Mouse (Mus musculus) lung, embryonic 14.5 days (tissue): ENCODE measurements around the gene Chkb. TPM values are rescaled to one million over a fixed set of nuclear protein-coding genes. Genes with fewer than 3 reads are reported as not detected.

Experiments used
- ATAC-seq: fragments of 200-750 bp; cut with Nextera tagmentation; 2 replicates; pipeline ENCODE4 v1.8.0; 2017; ENCODE audit warnings: mild to moderate bottlenecking, moderate TSS enrichment, moderate library complexity; ENCODE audit not compliant: insufficient read depth
- DNase-seq: peaks from one replicate; pipeline ENCODE4 v3.0.0-alpha.2; 2015
- H3K27ac ChIP-seq: fragments of 300-500 bp; sonication (generic); 2 replicates; pipeline ENCODE4 v1.5.1; 2014; ENCODE audit warnings: low read depth, mild to moderate bottlenecking, moderate library complexity
- H3K27me3 ChIP-seq: fragments of 300-500 bp; sonication (generic); 2 replicates; pipeline ENCODE4 v1.6.1; 2014; ENCODE audit warnings: low read length, control low read depth; ENCODE audit not compliant: insufficient read depth
- H3K36me3 ChIP-seq: fragments of 300-500 bp; sonication (generic); 2 replicates; pipeline ENCODE4 v1.6.1; 2014; ENCODE audit warnings: control low read depth; ENCODE audit not compliant: insufficient read depth
- H3K4me1 ChIP-seq: fragments of 300-500 bp; sonication (generic); 2 replicates; pipeline ENCODE4 v1.6.1; 2014; ENCODE audit warnings: antibody characterized with exemption, control low read depth; ENCODE audit not compliant: insufficient read depth
- H3K4me2 ChIP-seq: fragments of 300-500 bp; sonication (generic); 2 replicates; pipeline ENCODE4 v1.6.1; 2014; ENCODE audit warnings: mild to moderate bottlenecking
- H3K4me3 ChIP-seq: fragments of 300-500 bp; sonication (generic); 2 replicates; pipeline ENCODE4 v1.5.1; 2014; ENCODE audit warnings: low read depth, low read length
- H3K9ac ChIP-seq: fragments of 300-500 bp; sonication (generic); 2 replicates; pipeline ENCODE4 v1.6.1; 2014
- H3K9me3 ChIP-seq: fragments of 300-500 bp; sonication (generic); 2 replicates; pipeline ENCODE4 v1.6.1; 2016; ENCODE audit warnings: low read depth, low read length, control low read depth
- CTCF ChIP-seq: IDR thresholded peaks from 2 replicates; pipeline ENCODE4 v1.5.1; 2016; ENCODE audit warnings: antibody characterized with exemption, low read depth
- WGBS: fragments of 180-500 bp; shearing (Covaris S2); extraction: QIAGEN DNeasy Blood & Tissue Kit; methylation state at CpG from one replicate; pipeline ENCODE4 v1.1.7; 2014; 5-methylcytosine and 5-hydroxymethylcytosine counted together
- polyA plus RNA-seq: library from polyadenylated mRNA; unstranded; fragments of >200 nt; fragmentation: Nextera tagmentation; extraction: Ambion mirVana; gene quantifications from 2 replicates; pipeline ENCODE4 v1.2.1, GENCODE M21; 2014

The Chkb gene
- polyA plus RNA-seq, 1 experiment from 2014 or later = 45.9 TPM

GRCm38 (mm10) chr15:89425711-89426121 is 4.0 kb downstream of the Chkb start, which contains the start of gene Cpt1b:
Gene Cpt1b (minus strand): TSS chr15:89425863.
- ATAC-seq = no peak
- DNase-seq = no peak
- Histone ChIP-seq H3K4me2 (0 out of 2 replicates have a peak within 1 kb of the TSS, but pooled peaks have one; percentile 19), H3K9me3 (no peaks in the 10 kb centered on the region), H3K27ac (no peak within 1 kb of the TSS), H3K4me1 (peaks cover 5% of the 10 kb centered on the region; the same call in 1 of the 2 replicates), H3K27me3 (no peaks in the 10 kb centered on the region), H3K4me3 (no peak within 1 kb of the TSS), H3K36me3 (peaks cover 18% of the 10 kb centered on the region), H3K9ac (no peak within 1 kb of the TSS)
- no peak for TF ChIP-seq CTCF
- 30% methylated on average over 6 of the region's 6 CpGs for WGBS

- peaks cover 5% of the 10 kb centered on the region; the same call in 1 of the 2 replicates for H3K4me1 ChIP-seq
- H3K4me2 ChIP-seq = no peak overlapping the region
- H3K27me3 ChIP-seq = no peaks in the 10 kb centered on the region
- TF ChIP-seq CTCF = no peak
- no peaks in the 10 kb centered on the region for H3K9me3 ChIP-seq
- H3K27ac ChIP-seq = no peak overlapping the region
- H3K9ac ChIP-seq = no peak overlapping the region
- ATAC-seq (no peak), DNase-seq (no peak)
- 81% methylated on average over 8 of the region's 8 CpGs for WGBS
- no peak overlapping the region for H3K4me3 ChIP-seq
- H3K36me3 ChIP-seq = peaks cover 27% of the 10 kb centered on the region
These were observed 5.1 kb downstream of the Chkb start for GRCm38 (mm10) chr15:89424621-89425020.

GRCm38 (mm10) chr15:89421938-89422337 is 7.8 kb downstream of the Chkb start:
- DNase-seq = no peak

DNA sequence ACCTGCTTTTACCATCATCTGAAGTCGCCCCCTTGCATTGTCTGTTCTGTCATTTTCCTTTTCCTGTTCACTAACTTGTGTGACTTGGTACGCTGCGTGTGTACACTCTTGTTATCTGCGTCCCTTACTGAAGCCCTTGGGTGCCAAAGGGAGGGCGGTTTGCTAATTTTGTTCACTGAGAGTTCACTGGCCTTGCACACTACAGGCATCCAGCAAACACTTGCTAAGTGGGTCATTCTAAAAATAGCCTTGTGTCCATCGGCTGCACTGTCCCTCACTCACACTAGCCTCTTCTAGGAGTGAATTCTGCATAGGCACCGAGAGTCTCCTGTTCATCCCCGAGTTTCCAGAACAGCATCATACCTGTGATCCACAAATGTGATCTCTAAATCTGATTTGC is 14.4 kb downstream of the Chkb start:
- Histone ChIP-seq H3K9me3 (no peaks in the 10 kb centered on the region), H3K27ac (no peak overlapping the region), H3K27me3 (no peaks in the 10 kb centered on the region), H3K4me3 (no peak overlapping the region), H3K4me1 (no peaks in the 10 kb centered on the region), H3K9ac (no peak overlapping the region), H3K4me2 (no peak overlapping the region), H3K36me3 (peaks cover 14% of the 10 kb centered on the region; the same call in 1 of the 2 replicates)
- 78% methylated on average over 8 of the region's 8 CpGs for WGBS
- DNase-seq (no peak), ATAC-seq (no peak)
- no peak for TF ChIP-seq CTCF

More at GRCm38 (mm10) chr15:89421938-89422337, 7.8 kb downstream of the Chkb start:
- no peak overlapping the region for H3K4me2 ChIP-seq
- no peaks in the 10 kb centered on the region for H3K27me3 ChIP-seq
- H3K36me3 ChIP-seq = peaks cover 27% of the 10 kb centered on the region
- H3K27ac ChIP-seq = no peak overlapping the region
- no peak for TF ChIP-seq CTCF
- no peaks in the 10 kb centered on the region for H3K4me1 ChIP-seq
- H3K9me3 ChIP-seq = no peaks in the 10 kb centered on the region
- no peak overlapping the region for H3K4me3 ChIP-seq
- WGBS = 89% methylated on average over 9 of the region's 9 CpGs
- no peak for ATAC-seq
- no peak overlapping the region for H3K9ac ChIP-seq

DNA sequence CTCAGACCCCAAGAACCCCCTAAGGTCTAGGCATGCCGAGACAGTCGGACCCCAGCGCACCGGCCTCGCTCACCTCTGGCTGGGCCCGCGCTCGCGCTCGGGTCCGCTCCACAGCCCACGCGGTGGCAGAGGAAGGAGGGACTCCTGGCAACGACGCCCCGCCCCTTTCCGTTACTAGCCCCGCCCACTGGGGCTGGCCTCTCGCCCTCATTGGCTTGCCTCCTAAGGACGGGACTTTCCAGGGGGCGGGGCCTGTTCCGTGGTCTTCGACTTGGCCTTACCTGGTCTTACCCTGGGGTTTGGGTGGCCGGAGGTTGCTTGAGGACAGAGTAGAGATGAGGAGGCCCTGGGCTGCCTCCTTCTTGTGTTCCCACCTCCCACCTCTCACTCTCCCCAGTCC is 19.6 kb downstream of the Chkb start, which contains the start of gene Syce3:
TSS of gene Syce3 (minus strand) at position 386 of the 400 bp plus-strand sequence.
- TF ChIP-seq CTCF = no peak
- H3K9ac ChIP-seq = no peak within 1 kb of the TSS
- H3K27ac ChIP-seq = no peak within 1 kb of the TSS
- H3K27me3 ChIP-seq = no peaks in the 10 kb centered on the region
- no peaks in the 10 kb centered on the region for H3K36me3 ChIP-seq
- H3K4me3 ChIP-seq = no peak within 1 kb of the TSS
- 77% methylated on average over 23 of the region's 24 CpGs for WGBS
- no peak for ATAC-seq
- DNase-seq = no peak
- no peak within 1 kb of the TSS for H3K4me2 ChIP-seq
- no peaks in the 10 kb centered on the region for H3K9me3 ChIP-seq
- H3K4me1 ChIP-seq = no peaks in the 10 kb centered on the region

GRCm38 (mm10) chr15:89406691-89407090 is 23.0 kb downstream of the Chkb start:
- Histone ChIP-seq H3K27me3 (no peaks in the 10 kb centered on the region), H3K4me2 (no peak overlapping the region), H3K4me3 (no peak overlapping the region), H3K36me3 (no peaks in the 10 kb centered on the region), H3K27ac (no peak overlapping the region), H3K4me1 (no peaks in the 10 kb centered on the region), H3K9me3 (no peaks in the 10 kb centered on the region), H3K9ac (no peak overlapping the region)
- DNase-seq (no peak), ATAC-seq (no peak)
- no peak for TF ChIP-seq CTCF

DNA sequence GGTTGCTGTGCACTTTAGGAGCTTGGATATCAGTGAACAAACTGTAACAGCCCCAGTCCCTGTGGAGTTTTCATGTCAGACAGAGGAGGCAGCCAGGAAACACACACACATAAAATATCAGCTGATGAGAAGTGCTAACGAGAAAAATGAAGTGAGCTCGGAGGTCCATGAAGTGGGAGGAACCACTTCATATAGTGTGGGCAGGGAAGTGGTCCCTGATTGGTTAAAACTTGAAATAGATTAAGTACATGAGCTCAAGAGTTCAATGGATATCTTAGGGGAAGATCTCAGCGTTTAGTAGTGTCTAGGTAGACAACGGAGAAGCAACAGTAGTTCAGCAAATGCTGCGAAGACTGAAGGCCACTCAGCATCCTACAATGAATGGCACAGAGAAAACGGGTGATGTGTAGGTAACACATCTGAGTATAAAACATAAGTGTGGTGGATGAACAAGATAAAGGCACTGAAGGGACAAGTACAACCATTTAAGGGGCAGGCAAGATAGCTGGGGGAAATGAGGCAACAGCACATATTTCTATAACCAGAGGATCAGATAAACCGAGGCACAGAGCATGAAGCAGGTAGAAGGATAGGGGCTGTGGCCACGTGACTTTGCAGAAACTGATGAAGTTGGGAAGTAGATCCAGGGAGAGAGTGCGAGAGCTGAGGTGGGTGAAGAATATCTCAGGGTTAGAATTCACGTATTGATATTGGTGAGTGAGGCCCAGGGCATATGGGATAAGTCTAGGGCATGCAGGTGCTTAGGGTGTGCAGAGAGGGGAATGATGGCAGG is 24.7 kb downstream of the Chkb start:
- Histone ChIP-seq H3K4me1 (no peaks in the 10 kb centered on the region), H3K27ac (no peak overlapping the region), H3K4me3 (no peak overlapping the region), H3K9ac (no peak overlapping the region), H3K27me3 (no peaks in the 10 kb centered on the region), H3K36me3 (no peaks in the 10 kb centered on the region), H3K9me3 (no peaks in the 10 kb centered on the region), H3K4me2 (no peak overlapping the region)
- ATAC-seq (no peak), DNase-seq (no peak)
- 78% methylated on average over 10 of the region's 10 CpGs for WGBS
- no peak for TF ChIP-seq CTCF
